Mouse (Mus musculus) stomach, embryonic 14.5 days (tissue): ENCODE measurements around the gene Lrit3. TPM values are rescaled to one million over a fixed set of nuclear protein-coding genes. Genes with fewer than 3 reads are reported as not detected.
A peak's percentile ranks its signal among the peaks of the same experiment; 100 is the strongest.

Experiments used
- ATAC-seq: fragments of 200-750 bp; cut with Nextera tagmentation; 2 replicates; pipeline ENCODE4 v1.8.0; 2017; ENCODE audit warnings: low read depth, moderate TSS enrichment; ENCODE audit not compliant: insufficient number of reproducible peaks, insufficient read depth, low FRiP score
- H3K27ac ChIP-seq: fragments of 300-500 bp; sonication (generic); 2 replicates; pipeline ENCODE4 v1.5.1; 2014; ENCODE audit warnings: mild to moderate bottlenecking, low read length, moderate library complexity, mixed read lengths
- H3K27me3 ChIP-seq: fragments of 300-500 bp; sonication (generic); 2 replicates; pipeline ENCODE4 v1.6.1; 2014; ENCODE audit warnings: low read length, control low read depth, mixed read lengths; ENCODE audit not compliant: control insufficient read depth, insufficient read depth
- H3K36me3 ChIP-seq: fragments of 300-500 bp; sonication (generic); 2 replicates; pipeline ENCODE4 v1.6.1; 2014; ENCODE audit warnings: mild to moderate bottlenecking, control low read depth, low read length, moderate library complexity, mixed read lengths; ENCODE audit not compliant: control insufficient read depth, insufficient read depth
- H3K4me1 ChIP-seq: fragments of 300-500 bp; sonication (generic); 2 replicates; pipeline ENCODE4 v1.6.1; 2014; ENCODE audit warnings: low read length, control low read depth, mixed read lengths; ENCODE audit not compliant: control insufficient read depth, insufficient read depth
- H3K4me2 ChIP-seq: fragments of 300-500 bp; sonication (generic); replicated peaks from 2 replicates; pipeline ENCODE4 v1.6.1; 2014; ENCODE audit warnings: low read depth, low read length, control low read depth
- H3K4me3 ChIP-seq: fragments of 300-500 bp; sonication (generic); 2 replicates; pipeline ENCODE4 v1.5.1; 2014; ENCODE audit warnings: low read depth, low read length, control low read depth
- H3K9ac ChIP-seq: fragments of 300-500 bp; sonication (generic); replicated peaks from 2 replicates; pipeline ENCODE4 v1.6.1; 2014; ENCODE audit warnings: low read depth, mild to moderate bottlenecking, control low read depth, low read length, moderate library complexity, mixed read lengths
- H3K9me3 ChIP-seq: fragments of 300-500 bp; sonication (generic); 2 replicates; pipeline ENCODE4 v1.6.1; 2016; ENCODE audit warnings: low read depth, low read length, control low read depth; ENCODE audit not compliant: control insufficient read depth
- WGBS: fragments of 180-500 bp; shearing (Covaris S2); extraction: QIAGEN DNeasy Blood & Tissue Kit; methylation state at CpG from one replicate; pipeline ENCODE4 v1.1.7; 2014; 5-methylcytosine and 5-hydroxymethylcytosine counted together
- polyA plus RNA-seq: library from polyadenylated mRNA; unstranded; fragments of >200 nt; fragmentation: Nextera tagmentation; extraction: Ambion mirVana; gene quantifications from 2 replicates; pipeline ENCODE4 v1.2.1, GENCODE M21; 2014

Gene Lrit3
- polyA plus RNA-seq, 1 experiment from 2014 or later = 0.16 TPM

GRCm38 (mm10) chr3:129830626-129831025 is 26.8 kb upstream of the Lrit3 start:
- ATAC-seq = no peak

GRCm38 (mm10) chr3:129827691-129828090 is 23.9 kb upstream of the Lrit3 start:
- WGBS = 93% methylated on average over 5 of the region's 5 CpGs
- no peak for ATAC-seq
- peaks cover 11% of the 10 kb centered on the region for H3K4me1 ChIP-seq
- H3K9me3 ChIP-seq = no peaks in the 10 kb centered on the region
- no peak overlapping the region for H3K27ac ChIP-seq
- H3K36me3 ChIP-seq = peaks cover 29% of the 10 kb centered on the region
- no peak overlapping the region for H3K4me2 ChIP-seq
- H3K27me3 ChIP-seq = no peaks in the 10 kb centered on the region
- H3K4me3 ChIP-seq = no peak overlapping the region
- no peak overlapping the region for H3K9ac ChIP-seq

More at GRCm38 (mm10) chr3:129830626-129831025, 26.8 kb upstream of the Lrit3 start:
- H3K27ac ChIP-seq = peak overlapping the region; percentile 75
- H3K4me2 ChIP-seq = peak overlapping the region; percentile 64
- H3K9ac ChIP-seq = peak overlapping the region; percentile 75
- H3K27me3 ChIP-seq = no peaks in the 10 kb centered on the region
- H3K36me3 ChIP-seq = peaks cover 15% of the 10 kb centered on the region
- H3K4me3 ChIP-seq = peak overlapping the region; percentile 99
- peaks cover 11% of the 10 kb centered on the region for H3K4me1 ChIP-seq
- no peaks in the 10 kb centered on the region for H3K9me3 ChIP-seq
- WGBS = under 1% methylated on average over 45 of the region's 45 CpGs

- Histone ChIP-seq H3K4me3 (no peak overlapping the region), H3K27ac (no peak overlapping the region), H3K9ac (no peak overlapping the region), H3K36me3 (peaks cover 29% of the 10 kb centered on the region), H3K9me3 (no peaks in the 10 kb centered on the region), H3K4me1 (peaks cover 11% of the 10 kb centered on the region), H3K27me3 (no peaks in the 10 kb centered on the region), H3K4me2 (no peak overlapping the region)
- no peak for ATAC-seq
- WGBS = 90% methylated on average over 10 of the region's 10 CpGs
Observed at GRCm38 (mm10) chr3:129826691-129827090, 22.9 kb upstream of the Lrit3 start.

- Histone ChIP-seq H3K36me3 (peaks cover 29% of the 10 kb centered on the region), H3K9me3 (no peaks in the 10 kb centered on the region), H3K27ac (no peak overlapping the region), H3K4me2 (no peak overlapping the region), H3K9ac (no peak overlapping the region), H3K27me3 (no peaks in the 10 kb centered on the region), H3K4me3 (no peak overlapping the region), H3K4me1 (peaks cover 8% of the 10 kb centered on the region)
- ATAC-seq = no peak
- WGBS = 91% methylated on average over 10 of the region's 10 CpGs
Observed at GRCm38 (mm10) chr3:129824891-129825290, 21.1 kb upstream of the Lrit3 start.

GRCm38 (mm10) chr3:129824146-129824545 is 20.3 kb upstream of the Lrit3 start:
- WGBS = 88% methylated on average over 4 of the region's 4 CpGs
- no peak overlapping the region for H3K4me2 ChIP-seq
- H3K4me1 ChIP-seq = peaks cover under 1% of the 10 kb centered on the region; the same call in 1 of the 2 replicates
- ATAC-seq = no peak
- no peaks in the 10 kb centered on the region for H3K9me3 ChIP-seq
- H3K27me3 ChIP-seq = no peaks in the 10 kb centered on the region
- H3K36me3 ChIP-seq = peaks cover 29% of the 10 kb centered on the region
- H3K4me3 ChIP-seq = no peak overlapping the region
- no peak overlapping the region for H3K27ac ChIP-seq
- H3K9ac ChIP-seq = no peak overlapping the region

- 58% methylated on average over 5 of the region's 5 CpGs for WGBS
- Histone ChIP-seq H3K4me2 (no peak overlapping the region), H3K27me3 (no peaks in the 10 kb centered on the region), H3K9me3 (no peaks in the 10 kb centered on the region), H3K4me3 (no peak overlapping the region), H3K36me3 (peaks cover 25% of the 10 kb centered on the region), H3K4me1 (no peaks in the 10 kb centered on the region), H3K27ac (no peak overlapping the region), H3K9ac (no peak overlapping the region)
- no peak for ATAC-seq
Observed at GRCm38 (mm10) chr3:129823293-129823692, 19.5 kb upstream of the Lrit3 start.

GRCm38 (mm10) chr3:129822206-129822775 is 18.5 kb upstream of the Lrit3 start, which contains the start of gene Rrh:
Gene Rrh (minus strand): TSS chr3:129822587.
- Histone ChIP-seq H3K36me3 (peaks cover 22% of the 10 kb centered on the region; the same call in 1 of the 2 replicates), H3K9me3 (no peaks in the 10 kb centered on the region), H3K9ac (no peak within 1 kb of the TSS), H3K4me2 (no peak within 1 kb of the TSS), H3K27me3 (no peaks in the 10 kb centered on the region), H3K4me3 (no peak within 1 kb of the TSS), H3K4me1 (no peaks in the 10 kb centered on the region), H3K27ac (no peak within 1 kb of the TSS)
- no peak for ATAC-seq
- WGBS = 93% methylated on average over 11 of the region's 11 CpGs

- WGBS = 81% methylated on average over 8 of the region's 8 CpGs
- H3K36me3 ChIP-seq = peaks cover 21% of the 10 kb centered on the region; the same call in 1 of the 2 replicates
- H3K9me3 ChIP-seq = no peaks in the 10 kb centered on the region
- no peaks in the 10 kb centered on the region for H3K27me3 ChIP-seq
- no peak overlapping the region for H3K4me3 ChIP-seq
- H3K4me1 ChIP-seq = no peaks in the 10 kb centered on the region
- ATAC-seq = no peak
- no peak overlapping the region for H3K27ac ChIP-seq
- no peak overlapping the region for H3K9ac ChIP-seq
- no peak overlapping the region for H3K4me2 ChIP-seq
Observed at GRCm38 (mm10) chr3:129821736-129822135, 17.9 kb upstream of the Lrit3 start.

- WGBS = 83% methylated on average over 9 of the region's 9 CpGs
- H3K4me3 ChIP-seq = no peak overlapping the region
- no peaks in the 10 kb centered on the region for H3K4me1 ChIP-seq
- ATAC-seq = no peak
- no peak overlapping the region for H3K9ac ChIP-seq
- no peaks in the 10 kb centered on the region for H3K27me3 ChIP-seq
- no peak overlapping the region for H3K27ac ChIP-seq
- H3K36me3 ChIP-seq = peaks cover 14% of the 10 kb centered on the region; the same call in 1 of the 2 replicates
- no peaks in the 10 kb centered on the region for H3K9me3 ChIP-seq
- no peak overlapping the region for H3K4me2 ChIP-seq
Observed at GRCm38 (mm10) chr3:129820847-129821246, 17.0 kb upstream of the Lrit3 start.
